Mouse (Mus musculus) adrenal gland (tissue): ENCODE measurements around the gene Man2b2.

Source experiments
- intact Hi-C: fragments of 180-260 bp; cut with DNase I; formaldehyde crosslinking; loops from one replicate; pipeline ENCODE4 v1.15.1; 2025

Gene Man2b2

GRCm38 (mm10) chr5:36775317-36775716 is 55.1 kb downstream of the Man2b2 start:
- intact Hi-C loops: no loop called here

GRCm38 (mm10) chr5:36772586-36772985 is 57.9 kb downstream of the Man2b2 start:
- intact Hi-C loops: no loop called here

DNA sequence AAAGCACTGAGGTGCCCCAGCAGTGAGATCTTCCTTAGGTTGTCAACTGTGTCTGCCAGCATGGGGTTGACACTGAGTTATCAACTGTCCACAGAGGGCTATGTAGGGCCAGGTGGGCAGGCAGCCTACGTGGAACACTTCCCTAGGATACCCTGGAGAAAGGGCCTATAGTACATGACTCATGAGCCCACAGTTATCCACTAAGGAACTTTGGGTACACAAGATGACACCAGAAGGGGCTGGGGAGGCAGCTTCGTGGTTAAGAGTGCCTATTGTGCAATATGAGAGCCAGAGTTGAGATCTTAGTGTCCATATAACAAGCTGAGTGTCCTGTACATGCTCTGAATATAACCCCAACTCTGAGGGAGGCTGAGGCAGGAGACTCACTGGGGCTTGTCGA is 60.9 kb downstream of the Man2b2 start:
- intact Hi-C loops: no loop called here

DNA sequence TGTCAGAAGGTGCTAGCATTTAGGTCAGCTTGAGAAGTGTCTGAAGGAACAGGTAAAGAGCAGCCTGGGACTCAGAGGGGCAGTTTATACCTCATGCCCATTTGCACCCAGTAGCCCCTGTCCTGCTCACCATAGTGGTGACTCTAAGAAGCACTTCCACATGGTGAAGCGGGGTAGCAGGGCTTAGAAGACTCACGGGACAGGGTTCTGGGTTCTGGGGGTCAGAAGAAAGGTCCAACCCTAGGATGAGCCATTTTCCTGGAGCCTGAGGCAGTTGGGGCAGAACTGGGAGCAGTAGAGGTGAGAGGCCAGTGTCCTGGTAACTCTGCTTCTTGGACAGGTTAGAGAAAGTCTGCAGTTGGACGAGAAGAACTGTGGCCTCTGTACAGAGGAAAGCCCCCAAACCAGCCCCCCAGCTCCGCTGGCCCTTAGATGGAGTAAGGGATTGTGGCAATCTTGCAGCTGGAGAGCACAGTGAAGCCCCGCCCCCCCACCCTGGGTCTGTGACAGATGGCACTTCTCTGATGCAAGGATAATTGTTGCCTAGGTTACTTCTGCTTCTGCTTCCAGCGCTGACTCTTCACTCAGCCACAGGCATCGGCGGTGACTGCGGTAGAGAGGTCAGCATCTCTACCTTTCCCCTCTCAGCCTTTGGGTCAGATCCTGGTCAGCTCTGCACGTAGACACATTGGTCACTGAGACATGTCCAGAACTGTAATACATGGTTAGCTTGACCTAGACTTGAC is 63.3 kb downstream of the Man2b2 start:
- intact Hi-C loops: no loop called here

DNA sequence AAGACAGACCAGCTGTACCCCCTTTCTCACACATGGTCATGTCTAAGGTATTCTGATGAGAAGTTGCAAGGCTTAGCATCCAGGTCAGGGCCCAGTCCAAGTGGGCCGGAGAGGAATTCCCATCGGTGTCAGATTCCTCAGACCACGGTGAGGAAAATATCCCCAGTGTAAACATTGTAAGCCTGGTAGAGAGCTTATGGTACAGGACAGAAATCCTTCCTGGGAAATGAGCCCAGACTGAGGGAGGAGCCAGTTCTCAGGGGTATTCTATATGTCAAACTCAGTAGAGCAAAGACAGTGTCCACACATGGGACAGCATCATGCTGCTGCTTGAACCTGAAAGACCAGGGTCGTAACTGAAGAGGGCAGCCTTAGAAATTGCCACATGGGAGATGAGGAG is 70.6 kb downstream of the Man2b2 start:
- intact Hi-C loops: loop anchor here (2.0 to 5.0 kb wide), 2 partner anchors 32 to 71 kb away; partner anchors contain the start of gene Man2b2

- intact Hi-C loops: loop anchor here (5.0 kb wide), 1 partner anchor 35 kb away; no protein-coding TSS in a partner anchor
Measured at GRCm38 (mm10) chr5:36757033-36757432, 73.4 kb downstream of the Man2b2 start.
